Mouse (Mus musculus): ENCODE measurements around the gene Bpifb2. TPM values are rescaled to one million over a fixed set of nuclear protein-coding genes. Genes with fewer than 3 reads are reported as not detected.

The Bpifb2 gene
- total RNA-seq (2023): not detected in 2 replicates

DNA sequence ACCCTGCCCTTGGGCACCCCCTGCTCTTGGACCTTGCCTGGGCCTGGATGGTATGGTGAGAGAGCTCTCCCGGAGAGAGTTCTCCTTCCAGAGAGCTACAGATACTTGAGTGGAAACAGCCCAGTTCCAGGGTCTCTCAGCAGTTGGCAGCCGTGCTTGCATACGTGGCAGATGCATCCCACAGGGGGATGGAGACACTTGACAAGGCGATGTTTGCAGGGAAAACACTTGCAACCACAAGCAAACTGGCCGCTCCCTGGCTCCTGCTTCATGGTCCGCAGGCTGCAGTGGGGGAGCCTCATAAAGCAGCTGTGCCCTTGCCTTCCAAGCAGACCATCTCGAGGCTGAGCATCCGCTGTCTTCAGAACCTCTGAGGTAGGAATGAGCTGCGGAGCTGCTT, at the start of gene Bpifb2:
Gene Bpifb2, plus strand, starts transcription at position 301 of the 400 bp plus-strand sequence.

GRCm38 (mm10) chr2:153870984-153871383, 3.9 kb upstream of the Bpifb2 start, which contains the start of gene Sun5:
TSS of gene Sun5 (minus strand) at chr2:153871084.

GRCm38 (mm10) chr2:153900088-153900487, 25.2 kb downstream of the Bpifb2 start, which contains the start of gene Bpifb6:
TSS of gene Bpifb6 (plus strand) at chr2:153900388.

DNA sequence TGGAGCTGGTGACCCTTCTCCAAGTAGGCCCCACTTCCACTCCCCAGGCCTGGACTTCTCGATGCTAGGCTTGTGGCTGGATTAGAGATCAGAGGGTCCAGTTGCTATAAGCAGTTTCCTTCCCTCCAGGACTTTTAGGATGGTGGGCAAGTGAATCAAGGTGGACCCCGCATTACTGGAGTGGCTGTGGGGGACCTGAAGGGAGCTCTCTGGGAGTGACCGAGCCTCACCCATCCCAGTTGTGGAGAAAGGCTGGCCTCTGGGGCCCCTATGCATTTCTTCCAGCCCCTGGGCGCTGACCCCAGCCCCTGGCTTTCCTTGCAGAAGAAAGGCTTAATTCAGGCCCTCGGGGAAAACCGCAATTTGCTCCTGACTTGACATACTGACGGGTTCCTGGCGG, 43.1 kb downstream of the Bpifb2 start, which contains the start of gene Bpifb3:
Gene Bpifb3, plus strand, starts transcription at position 301 of the 400 bp plus-strand sequence.

GRCm38 (mm10) chr2:153937843-153938242, 63.0 kb downstream of the Bpifb2 start, which contains the start of gene Bpifb4:
TSS of gene Bpifb4 (plus strand) at chr2:153938212.

Other genes starting within 250 kb of the Bpifb2 start
- gene Commd7, start 242.3 kb upstream of the Bpifb2 start, total RNA-seq (2023): 22.3 and 32.2 TPM in 2 replicates
- 2.0 and 2.3 TPM in 2 replicates for gene Dnmt3b, start 225.6 kb upstream of the Bpifb2 start, total RNA-seq (2023)
- gene Dnmt3c, start 178.4 kb upstream of the Bpifb2 start, total RNA-seq (2023): not detected in 2 replicates
- 157 and 166 TPM in 2 replicates for gene Mapre1, start 133.8 kb upstream of the Bpifb2 start, total RNA-seq (2023)
- gene Efcab8, start 95.1 kb upstream of the Bpifb2 start, total RNA-seq (2023): 0.51 and 0.57 TPM in 2 replicates
- not detected in 2 replicates for gene Sun5, start 4.0 kb upstream of the Bpifb2 start, total RNA-seq (2023)
- gene Bpifb6, start 25.3 kb downstream of the Bpifb2 start, total RNA-seq (2023): not detected in 2 replicates
- gene Bpifb3, start 43.2 kb downstream of the Bpifb2 start, total RNA-seq (2023): not detected in 2 replicates
- gene Bpifb4, start 63.2 kb downstream of the Bpifb2 start, total RNA-seq (2023): not detected in 2 replicates
- gene Bpifa6, start 99.9 kb downstream of the Bpifb2 start, total RNA-seq (2023): not detected in 2 replicates
- not detected in 2 replicates for gene Bpifa2, start 133.2 kb downstream of the Bpifb2 start, total RNA-seq (2023)